Mouse (Mus musculus): Measurements from ENCODE around the gene Muc13. TPM values are rescaled to one million over a fixed set of nuclear protein-coding genes. Genes with fewer than 3 reads are reported as not detected.

The Muc13 gene
- total RNA-seq, 2 experiments from 2014 or later, result 0.10 TPM; not detected in 1

DNA sequence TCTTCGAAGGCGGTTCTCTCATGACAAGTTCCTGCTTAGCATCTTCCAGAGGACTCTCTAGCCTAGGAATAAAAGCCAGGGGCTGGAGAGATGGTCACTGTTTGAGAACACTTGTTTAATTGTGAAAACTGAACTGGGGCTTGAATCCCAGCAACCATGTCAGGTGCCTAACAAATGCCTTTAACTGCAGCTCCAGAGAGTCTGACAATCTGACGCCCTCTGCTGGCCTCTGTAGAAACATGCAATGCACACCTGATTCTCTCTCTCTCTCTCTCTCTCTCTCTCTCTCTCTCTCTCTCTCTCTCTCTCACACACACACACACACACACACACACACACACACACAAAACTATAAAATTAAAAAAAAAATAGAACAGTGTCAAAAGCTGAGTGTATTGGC, 16.2 kb downstream of the Muc13 start:
- intact Hi-C loops (cut with DNase I), result no loop called here
- no peak for DNase-seq (ENCODE audit: low spot score)

DNA sequence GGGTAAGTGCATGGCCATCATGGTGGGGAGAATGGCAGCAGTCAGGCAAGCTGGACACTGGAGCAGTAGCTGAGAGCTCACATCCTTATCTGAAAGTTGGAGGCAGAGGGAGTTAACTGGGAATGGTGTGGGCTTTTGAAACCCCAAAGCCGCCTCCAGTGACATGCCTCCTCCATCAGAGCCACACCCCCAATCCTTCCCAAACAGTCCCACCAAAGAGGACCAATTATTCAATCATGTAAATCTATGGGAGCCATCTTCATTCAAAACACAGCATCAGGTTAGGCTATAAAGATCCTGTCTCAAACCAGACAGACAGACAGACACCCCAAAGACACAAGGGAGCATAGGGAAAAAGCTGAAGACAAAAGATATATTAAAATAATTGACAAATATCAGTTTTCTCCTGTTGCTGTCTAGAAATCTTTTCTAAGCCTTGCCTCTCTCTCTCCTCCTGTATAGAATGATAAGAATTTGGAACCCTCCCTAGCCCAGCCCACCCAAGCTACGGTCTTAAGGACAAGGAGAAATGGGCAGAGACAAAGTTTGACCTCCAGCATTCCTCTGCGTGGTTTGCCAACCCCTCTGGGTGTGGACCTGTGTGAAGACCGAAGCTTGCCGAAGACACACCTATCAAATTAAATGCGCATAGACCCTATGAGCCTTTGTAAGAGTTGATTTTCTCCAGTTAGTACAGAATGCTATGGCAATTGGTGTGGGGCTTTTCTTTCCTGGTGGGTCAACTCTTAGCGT, 24.8 kb downstream of the Muc13 start:
- DNase-seq (ENCODE audit: low spot score), result no peak

DNA sequence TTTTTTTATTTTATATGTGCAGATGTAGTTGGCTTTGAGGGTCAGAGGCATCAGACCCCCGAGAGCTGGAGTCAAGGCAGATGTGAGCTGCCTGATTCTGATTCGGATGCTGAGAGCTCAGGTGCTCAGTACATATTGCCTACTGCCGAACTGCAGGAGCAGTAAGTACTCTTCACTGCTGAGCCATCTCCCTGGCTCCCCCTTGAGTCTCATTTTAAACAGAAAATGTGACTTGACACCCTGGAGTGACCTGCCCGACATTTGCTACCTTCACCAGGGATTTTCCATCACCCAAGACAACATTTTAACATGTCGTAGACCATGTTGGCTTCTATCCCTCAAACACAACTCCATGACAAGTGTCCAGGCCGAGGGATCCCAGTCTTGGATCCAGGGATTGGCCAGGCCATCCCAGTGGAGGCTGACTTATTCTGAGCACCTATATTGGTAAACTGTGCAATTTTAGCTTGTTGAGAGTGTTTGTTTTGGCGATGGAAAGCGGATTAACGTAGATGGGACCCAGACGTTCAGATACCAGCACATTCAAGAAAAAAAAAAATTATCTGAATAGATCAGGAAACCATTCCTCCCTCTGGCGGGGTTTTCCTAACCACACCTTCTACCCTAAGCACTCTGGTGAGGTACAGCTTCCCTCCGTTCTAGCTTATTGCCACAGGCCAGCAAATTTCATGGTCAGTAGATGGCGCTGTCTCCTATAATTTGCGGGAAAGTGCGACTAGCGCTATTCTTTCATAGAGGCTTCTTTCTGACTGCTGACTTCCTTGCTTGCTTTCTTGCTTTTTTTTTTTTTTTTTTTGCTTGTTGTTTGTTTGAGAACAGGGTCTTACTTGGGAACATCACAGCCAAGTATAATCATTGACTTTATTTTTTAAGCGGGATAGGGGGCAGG, 26.7 kb downstream of the Muc13 start:
- peak; percentile 55 for DNase-seq (ENCODE audit: low spot score)
- intact Hi-C loops (cut with DNase I), result loop anchor here (1.0 to 5.0 kb wide), 3 partner anchors 131 to 292 kb away; no protein-coding TSS in a partner anchor

More for the DNA sequence above, 24.8 kb downstream of the Muc13 start:
- intact Hi-C loops (cut with DNase I), result no loop called here

DNA sequence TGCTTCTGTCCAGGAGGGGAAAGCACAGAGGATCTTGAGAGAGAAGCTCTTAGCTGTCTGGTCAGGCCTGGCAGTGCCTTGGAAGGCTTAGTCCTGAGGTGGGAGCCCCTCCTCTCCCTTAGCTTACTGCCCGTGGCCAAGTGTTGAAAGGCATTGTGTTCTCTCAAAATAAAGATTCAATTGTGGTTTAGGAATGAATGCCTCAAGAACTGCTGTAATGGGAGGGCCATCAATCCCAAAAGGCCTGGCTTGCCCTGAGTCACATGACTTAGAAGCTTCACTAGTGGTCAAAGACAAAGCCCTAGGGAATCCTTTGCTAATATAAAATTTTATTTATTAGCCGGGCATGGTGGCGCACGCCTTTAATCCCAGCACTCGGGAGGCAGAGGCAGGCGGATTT, 30.8 kb downstream of the Muc13 start:
- intact Hi-C loops (cut with DNase I), result loop anchor here (5.0 kb wide), 1 partner anchor 288 kb away; no protein-coding TSS in a partner anchor

DNA sequence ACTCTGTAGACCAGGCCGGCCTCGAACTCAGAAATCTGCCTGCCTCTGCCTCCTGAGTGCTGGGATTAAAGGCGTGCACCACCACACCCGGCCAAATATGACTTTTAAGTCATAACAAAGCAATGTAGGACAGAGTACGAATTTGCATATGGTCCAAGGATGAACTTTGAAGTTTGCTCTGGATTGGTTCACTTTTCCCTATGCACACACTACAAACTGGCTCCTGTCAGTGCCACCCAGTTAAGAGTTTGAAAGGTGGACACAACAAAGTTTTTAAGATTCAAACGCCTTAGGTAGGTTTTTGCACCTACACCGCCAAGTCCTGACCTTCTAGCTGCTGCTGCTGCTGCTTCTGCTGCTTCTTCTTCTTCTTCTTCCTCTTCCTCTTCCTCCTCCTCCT, 34.7 kb downstream of the Muc13 start:
- intact Hi-C loops (cut with DNase I), result no loop called here
- no peak for DNase-seq (ENCODE audit: low spot score)

More for the DNA sequence above, 30.8 kb downstream of the Muc13 start:
- DNase-seq (ENCODE audit: low spot score), result no peak

DNA sequence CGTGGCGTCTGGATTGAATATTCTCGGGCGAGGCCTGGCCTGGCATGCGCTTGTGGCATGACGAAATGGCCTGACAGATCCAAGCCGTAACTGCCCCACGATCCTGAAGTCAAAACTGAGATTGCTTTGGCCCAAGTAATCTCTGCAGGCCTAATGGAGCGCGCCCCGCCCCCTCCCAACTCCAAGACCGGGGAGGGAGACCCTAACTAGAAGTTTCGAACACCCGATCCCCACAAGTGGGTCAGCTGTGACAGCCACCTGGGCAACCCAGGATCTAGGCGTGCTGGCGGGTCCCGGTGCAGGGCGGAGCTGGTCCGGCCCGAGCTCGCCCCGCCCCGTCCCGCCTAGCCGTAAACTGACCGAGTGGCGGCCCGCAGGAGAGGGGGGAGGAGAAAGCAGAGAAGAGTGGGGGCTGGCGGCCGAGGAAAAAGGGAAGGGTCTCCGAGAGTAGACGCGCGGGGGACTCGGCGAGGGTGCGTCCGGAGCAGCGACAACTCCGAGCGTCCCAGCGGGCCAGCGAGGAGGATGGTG, 35.5 kb downstream of the Muc13 start, which contains the start of gene Itgb5:
Gene Itgb5, plus strand, starts transcription at position 365 of the 531 bp plus-strand sequence.
- intact Hi-C loops (cut with DNase I), result no loop called here
- peak; percentile 67 for DNase-seq (ENCODE audit: low spot score)

DNA sequence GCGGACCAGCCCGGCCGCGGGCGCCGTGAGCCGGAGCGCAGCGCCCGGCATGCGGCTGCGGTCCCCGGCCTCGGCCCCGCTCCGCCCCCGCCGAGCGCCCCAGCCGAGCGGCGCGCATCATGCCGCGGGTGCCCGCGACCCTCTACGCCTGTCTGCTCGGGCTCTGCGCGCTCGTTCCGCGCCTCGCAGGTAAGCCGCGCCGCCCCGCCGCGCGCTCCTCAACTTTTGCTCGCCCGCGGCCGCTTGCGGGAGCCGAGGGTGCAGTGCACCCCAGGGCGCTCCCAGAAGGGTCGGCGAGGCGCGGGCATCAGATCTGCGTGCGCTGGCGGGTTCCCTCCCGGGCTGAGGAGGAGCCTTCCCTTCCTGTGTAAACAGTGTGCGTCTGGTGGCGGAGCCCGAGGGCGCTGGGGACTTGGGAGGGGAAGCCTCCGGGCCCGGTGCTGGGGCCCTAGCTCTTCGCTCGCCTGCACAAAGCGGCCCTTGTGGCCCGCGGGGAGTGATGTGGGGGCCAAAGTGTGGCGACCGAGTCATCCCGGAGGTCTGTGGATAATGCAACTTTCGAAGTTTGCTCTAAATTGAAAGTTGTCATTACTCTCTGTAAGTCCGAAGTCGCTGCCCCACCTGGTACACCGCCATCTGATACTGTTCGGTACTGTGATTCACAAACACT, 36.1 kb downstream of the Muc13 start:
- intact Hi-C loops (cut with DNase I), result loop anchor here (2.0 kb wide), 1 partner anchor 59 kb away; no protein-coding TSS in a partner anchor

DNA sequence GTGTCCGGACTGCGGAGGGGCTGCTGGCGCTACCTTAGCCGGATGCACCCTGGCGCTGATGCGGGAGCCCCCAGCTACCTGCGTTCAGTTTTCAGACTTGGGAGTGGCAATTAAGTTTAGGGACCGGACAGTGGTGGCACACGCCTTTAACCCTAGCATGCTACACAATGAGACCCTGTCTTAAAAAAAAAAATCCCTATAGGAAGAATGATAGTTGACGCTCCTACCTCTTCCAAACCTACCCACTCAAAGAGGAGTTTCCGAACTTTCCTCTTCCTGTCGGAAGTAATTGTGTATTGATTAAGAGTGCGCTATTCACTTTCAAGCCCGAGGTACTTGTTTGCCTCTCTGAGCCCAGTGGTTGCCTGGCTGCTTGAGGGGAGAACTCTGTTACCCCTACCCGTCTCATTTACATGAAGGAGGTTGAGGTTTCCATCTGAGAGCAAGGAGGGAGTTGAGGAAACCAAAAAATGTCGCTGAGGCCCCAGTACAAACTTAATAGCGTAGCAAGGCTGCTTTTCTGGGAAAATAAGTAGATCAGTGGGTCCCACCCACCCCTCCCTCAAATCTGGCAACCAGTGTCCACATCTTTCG, 36.8 kb downstream of the Muc13 start:
- DNase-seq (ENCODE audit: low spot score), result no peak
- intact Hi-C loops (cut with DNase I), result loop anchor here (2.0 kb wide), 1 partner anchor 58 kb away; no protein-coding TSS in a partner anchor

More for the DNA sequence above, 36.1 kb downstream of the Muc13 start:
- peak; percentile 31 for DNase-seq (ENCODE audit: low spot score)

DNA sequence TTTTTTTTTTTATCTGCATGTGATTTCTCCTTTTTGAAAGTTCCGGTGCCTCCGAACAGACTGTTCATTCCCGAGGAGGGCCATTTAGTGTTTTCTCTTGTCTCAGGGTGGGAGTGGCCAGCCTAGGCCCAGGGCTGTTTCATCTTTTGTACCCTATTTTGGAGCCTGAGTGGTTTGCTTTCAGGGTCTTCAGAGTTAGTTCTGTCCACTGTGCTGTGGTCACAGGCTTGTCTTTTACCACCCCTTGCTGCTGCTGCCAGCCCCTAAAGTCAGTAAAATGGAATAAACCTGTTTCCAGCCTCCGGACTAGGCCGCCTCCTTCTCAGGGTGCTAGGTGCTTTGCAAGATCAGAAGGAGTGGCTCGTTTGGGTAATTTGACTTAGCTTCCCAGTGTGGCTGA, 38.2 kb downstream of the Muc13 start:
- no peak for DNase-seq (ENCODE audit: low spot score)
- intact Hi-C loops (cut with DNase I), result no loop called here

DNA sequence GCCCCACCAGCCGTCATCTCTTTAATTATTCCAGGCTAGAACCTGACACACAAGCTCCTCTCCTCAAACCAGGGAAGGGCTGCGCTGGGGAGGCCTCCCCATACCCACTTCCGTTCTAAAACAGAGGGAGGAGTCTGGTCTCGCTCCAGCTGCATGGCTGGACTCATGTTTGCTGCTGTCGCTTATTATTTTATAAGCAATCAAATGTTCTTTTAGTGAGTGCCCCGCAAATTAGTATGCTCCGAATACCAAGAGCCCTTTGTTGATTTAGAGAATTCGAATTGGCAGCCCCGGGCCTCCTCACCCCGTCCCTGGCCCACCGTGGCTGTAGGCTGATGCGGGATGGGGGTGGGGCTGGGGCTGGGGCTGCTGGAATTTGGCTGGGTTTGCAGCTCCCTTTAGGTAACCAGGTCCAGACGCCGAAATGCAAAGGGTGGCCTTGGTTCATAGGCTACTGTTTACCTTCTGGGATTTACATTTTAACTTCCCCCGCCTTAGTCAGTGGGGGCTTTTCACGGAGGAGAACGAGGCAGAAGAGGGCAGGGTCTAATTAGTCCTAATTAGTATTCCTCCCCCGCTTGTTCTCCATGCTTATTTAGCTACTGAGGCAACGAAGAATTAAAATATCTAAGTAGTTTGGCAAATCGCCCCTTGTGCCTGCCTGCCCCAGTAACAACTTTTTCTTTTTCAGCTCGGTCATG, 39.0 kb downstream of the Muc13 start:
- intact Hi-C loops (cut with DNase I), result no loop called here
- DNase-seq (ENCODE audit: low spot score), result no peak

DNA sequence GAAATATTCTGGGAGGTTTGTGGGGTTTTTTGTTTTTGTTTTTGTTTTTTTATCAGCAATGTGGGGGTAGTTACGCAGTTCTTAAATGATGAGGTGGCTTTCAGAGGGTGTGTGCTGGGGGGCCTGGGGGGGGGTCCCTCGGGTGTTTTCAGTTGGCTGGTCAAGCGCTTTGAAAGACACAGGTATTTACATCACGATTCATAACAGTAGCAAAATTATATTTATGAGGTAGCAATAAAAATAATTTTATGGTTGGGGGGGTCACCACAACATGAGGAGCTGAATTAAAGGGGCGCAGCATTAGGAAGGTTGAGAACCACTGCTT, 39.6 kb downstream of the Muc13 start:
- DNase-seq (ENCODE audit: low spot score), result no peak
- intact Hi-C loops (cut with DNase I), result no loop called here

DNA sequence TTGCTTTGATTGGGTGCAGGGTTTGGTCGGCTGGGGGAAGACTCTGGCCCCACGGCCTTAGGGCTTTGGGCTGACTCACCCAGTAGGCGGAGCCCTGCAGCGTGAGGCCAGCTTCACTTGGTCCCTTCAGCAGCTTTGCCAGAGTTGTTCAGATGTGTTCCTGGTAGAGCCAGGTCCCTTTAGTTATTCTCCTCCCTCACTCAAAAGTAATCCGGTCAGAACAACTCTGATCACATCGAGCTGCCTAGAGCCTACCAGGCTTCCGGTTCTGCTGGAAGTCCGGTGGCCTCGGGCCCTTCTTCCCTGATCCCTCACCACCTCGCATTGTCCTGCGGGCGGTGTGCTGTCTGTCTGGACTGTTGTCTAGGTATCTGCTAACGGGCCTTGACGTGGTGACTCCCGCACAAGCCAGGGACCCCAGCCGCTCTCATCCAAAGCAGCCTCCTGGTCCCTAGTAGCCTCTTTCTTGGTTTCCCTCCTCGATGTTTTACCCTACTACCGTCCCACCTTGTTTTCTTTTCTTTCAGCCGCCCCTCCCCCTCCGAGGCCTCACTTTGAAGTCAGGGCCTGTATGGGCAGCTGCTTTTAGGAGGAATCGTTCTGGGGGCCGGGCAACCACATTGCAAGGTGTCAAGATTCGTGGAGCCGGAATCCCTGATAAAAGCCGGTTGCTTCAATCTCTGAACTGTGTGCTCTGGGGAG, 40.1 kb downstream of the Muc13 start:
- intact Hi-C loops (cut with DNase I), result no loop called here
- DNase-seq (ENCODE audit: low spot score), result peak; percentile 35

DNA sequence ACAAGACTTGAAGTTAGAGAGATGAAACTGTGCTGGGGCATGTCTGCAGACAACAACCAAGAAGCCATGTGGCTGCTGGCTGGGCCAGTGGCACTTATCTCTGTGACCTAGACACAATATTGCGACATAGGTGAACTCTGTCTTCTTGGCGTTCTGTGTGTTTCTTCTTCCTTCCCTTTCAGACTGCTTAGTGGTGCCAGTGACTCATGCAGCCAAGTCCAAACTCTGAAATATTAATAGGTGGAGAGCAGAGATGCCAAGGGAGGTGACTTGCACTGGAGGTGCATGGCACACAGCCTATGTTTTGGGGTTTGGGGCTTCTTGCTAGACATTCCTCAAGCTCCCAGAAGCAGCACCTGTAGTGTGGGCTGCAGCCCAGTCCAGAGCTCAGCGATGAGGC, 42.8 kb downstream of the Muc13 start:
- DNase-seq (ENCODE audit: low spot score), result peak; percentile 43
- intact Hi-C loops (cut with DNase I), result no loop called here

DNA sequence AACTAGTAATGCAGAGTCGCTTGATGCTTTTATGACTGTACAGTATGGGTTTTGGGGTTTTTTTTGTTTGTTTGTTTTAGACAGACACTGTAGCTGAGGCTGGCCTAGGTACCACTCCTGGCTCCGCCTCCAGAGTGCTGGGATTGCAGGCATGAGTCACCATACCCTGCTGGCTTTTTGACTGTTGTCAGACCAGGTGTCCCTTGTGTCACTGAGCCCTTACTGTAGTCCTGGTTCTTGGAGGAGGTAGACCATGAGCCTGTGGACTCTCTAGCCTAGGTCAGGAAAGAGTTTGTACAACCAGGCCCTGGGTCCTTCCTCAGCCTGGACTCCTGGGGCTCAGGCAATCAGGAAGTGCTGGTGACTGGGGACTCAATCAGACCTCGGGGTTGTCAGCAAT, 43.4 kb downstream of the Muc13 start:
- no peak for DNase-seq (ENCODE audit: low spot score)
- intact Hi-C loops (cut with DNase I), result no loop called here

DNA sequence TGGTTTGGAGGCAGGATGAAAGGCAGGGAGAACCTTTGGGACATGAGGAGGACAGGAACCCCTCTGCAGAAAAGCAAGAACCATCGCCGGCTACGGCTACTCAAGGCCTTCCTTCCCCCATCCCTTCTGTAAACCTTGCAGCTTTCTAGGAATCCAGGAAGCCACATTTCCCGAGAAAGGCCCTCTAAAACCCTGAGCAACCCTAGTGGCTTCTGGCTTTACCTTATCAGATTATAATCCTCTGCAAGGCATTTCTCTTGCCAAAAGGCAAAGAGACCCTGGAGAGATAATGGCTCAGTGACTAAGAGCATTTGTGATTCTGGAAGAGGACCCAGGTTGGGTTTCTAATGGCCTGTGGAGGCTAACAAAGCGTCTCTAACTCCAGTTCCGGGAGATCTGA, 46.8 kb downstream of the Muc13 start:
- intact Hi-C loops (cut with DNase I), result no loop called here
- DNase-seq (ENCODE audit: low spot score), result no peak

DNA sequence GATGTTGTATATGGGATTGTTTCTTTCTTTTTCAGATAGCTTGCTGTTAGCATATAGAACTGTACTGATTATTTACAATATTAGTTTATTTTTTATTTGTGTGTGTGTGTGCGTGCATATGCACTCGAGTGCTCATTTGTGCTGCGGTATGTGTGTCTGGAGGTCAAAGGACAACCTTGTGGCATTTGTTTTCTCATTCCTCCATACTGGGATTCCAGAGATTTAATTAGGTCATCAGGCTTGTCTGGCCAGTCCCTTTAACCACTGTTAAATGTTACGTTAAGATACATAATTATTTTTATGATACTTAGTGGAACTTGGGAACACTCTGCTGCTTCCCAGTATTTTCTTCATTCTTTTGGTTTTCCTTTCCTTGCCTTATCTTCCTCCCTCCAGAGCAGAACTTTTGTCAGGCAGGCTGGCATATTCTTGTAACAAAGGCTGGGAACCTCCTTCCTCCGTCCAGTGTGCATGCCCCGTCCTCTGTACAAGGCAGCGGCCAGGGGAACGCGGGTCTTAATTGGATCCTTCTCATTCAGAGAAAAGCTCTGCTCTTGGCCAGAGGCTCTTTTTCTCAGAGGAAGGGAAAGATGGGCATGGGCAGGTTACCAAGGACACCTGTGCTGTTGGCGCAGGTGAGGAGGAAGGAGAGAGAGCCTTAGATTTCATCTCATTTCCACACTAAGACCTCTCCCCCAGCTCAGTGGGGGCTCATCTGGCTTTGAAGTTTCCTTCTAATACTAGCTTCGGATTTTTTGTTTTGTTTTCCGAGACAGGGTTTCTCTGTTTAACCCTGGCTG, 48.4 kb downstream of the Muc13 start:
- DNase-seq (ENCODE audit: low spot score), result no peak

DNA sequence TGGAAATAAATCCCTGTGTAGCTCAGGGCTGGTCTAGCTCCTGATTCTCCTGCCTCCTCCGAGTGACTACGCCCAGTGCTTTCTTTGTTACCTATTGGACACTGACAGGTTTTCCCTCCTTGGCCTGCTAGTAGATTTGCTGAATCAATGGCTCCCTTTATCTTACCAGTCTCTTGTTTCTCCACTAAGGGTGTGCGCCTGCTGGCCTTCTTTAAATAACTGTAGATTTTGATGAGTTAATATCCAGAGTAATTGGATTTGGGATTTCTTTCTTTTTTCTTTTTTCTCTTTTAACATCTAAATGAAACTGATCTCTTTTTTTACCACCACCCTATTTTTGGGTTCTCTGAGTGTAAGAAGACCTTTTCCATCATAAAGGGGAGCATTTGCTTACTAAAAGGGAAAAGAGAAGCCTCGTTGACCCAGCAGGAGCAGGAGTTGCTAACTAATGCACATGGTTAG, 50.3 kb downstream of the Muc13 start:
- no peak for DNase-seq (ENCODE audit: low spot score)
- intact Hi-C loops (cut with DNase I), result no loop called here

More for the DNA sequence above, 48.4 kb downstream of the Muc13 start:
- intact Hi-C loops (cut with DNase I), result no loop called here

DNA sequence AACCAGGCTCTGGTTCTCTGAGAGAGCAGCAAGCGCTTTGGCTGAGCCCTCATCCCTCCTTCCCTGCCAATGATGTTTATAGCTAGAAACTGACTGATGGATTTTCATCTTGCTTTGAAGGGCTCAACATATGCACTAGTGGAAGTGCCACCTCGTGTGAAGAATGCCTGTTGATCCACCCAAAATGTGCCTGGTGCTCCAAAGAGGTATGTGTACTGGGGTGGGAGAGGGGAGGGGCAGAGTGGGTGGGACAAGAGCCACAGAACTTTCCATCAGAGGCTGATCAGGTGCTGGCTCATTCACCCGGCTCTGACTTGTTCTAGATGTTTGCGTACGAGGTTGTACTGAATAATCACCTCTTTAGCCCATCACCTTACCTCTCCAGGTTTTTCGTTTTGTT, 51.0 kb downstream of the Muc13 start:
- no peak for DNase-seq (ENCODE audit: low spot score)
- intact Hi-C loops (cut with DNase I), result no loop called here
